Mouse (Mus musculus) limb, embryonic 10.5 days (tissue): ENCODE data around the gene Smarcc2. TPM values are rescaled to one million over a fixed set of nuclear protein-coding genes. Genes with fewer than 3 reads are reported as not detected.

ENCODE experiments used
- DNase-seq: peaks from one replicate; pipeline ENCODE4 v3.0.0-alpha.2; 2017; ENCODE audit warnings: low spot score
- H3K27ac ChIP-seq: fragments of 300-500 bp; sonication (generic); 2 replicates; pipeline ENCODE4 v1.5.1; 2016; ENCODE audit warnings: mild to moderate bottlenecking
- H3K27me3 ChIP-seq: fragments of 300-500 bp; sonication (generic); 2 replicates; pipeline ENCODE4 v1.6.1; 2016; ENCODE audit warnings: low read depth, mild to moderate bottlenecking; ENCODE audit not compliant: poor library complexity, severe bottlenecking
- H3K36me3 ChIP-seq: fragments of 300-500 bp; sonication (generic); 2 replicates; pipeline ENCODE4 v1.6.1; 2016; ENCODE audit warnings: mild to moderate bottlenecking, moderate library complexity
- H3K4me1 ChIP-seq: fragments of 300-500 bp; sonication (generic); 2 replicates; pipeline ENCODE4 v1.6.1; 2016
- H3K4me3 ChIP-seq: fragments of 300-500 bp; sonication (generic); 2 replicates; pipeline ENCODE4 v1.5.1; 2016; ENCODE audit warnings: mild to moderate bottlenecking, moderate library complexity
- H3K9me3 ChIP-seq: fragments of 300-500 bp; sonication (generic); replicated peaks from 2 replicates; pipeline ENCODE4 v1.6.1; 2016; ENCODE audit warnings: mild to moderate bottlenecking
- WGBS: fragments of 180-500 bp; shearing (Covaris S2); methylation state at CpG from one replicate; pipeline ENCODE4 v1.1.7; 2016; 5-methylcytosine and 5-hydroxymethylcytosine counted together
- polyA plus RNA-seq: library from polyadenylated mRNA; unstranded; fragments of >200 nt; fragmentation: Nextera tagmentation; extraction: Ambion mirVana; gene quantifications from 2 replicates; pipeline ENCODE4 v1.2.1, GENCODE M21; 2016

The Smarcc2 gene
- polyA plus RNA-seq, 1 experiment from 2014 or later: 91.3 TPM

GRCm38 (mm10) chr10:128515044-128515443 is 56.0 kb downstream of the Smarcc2 start:
- Histone ChIP-seq H3K27me3 (peaks cover 71% of the 10 kb centered on the region), H3K36me3 (peaks cover 14% of the 10 kb centered on the region; the same call in 1 of the 2 replicates)
- DNase-seq: no peak

GRCm38 (mm10) chr10:128516029-128516428 is 57.0 kb downstream of the Smarcc2 start:
- H3K4me1 ChIP-seq: peaks cover 21% of the 10 kb centered on the region
- peaks cover 12% of the 10 kb centered on the region; the same call in 1 of the 2 replicates for H3K36me3 ChIP-seq
- DNase-seq: no peak
- H3K27me3 ChIP-seq: peaks cover 80% of the 10 kb centered on the region
- 4% methylated on average over 20 of the region's 20 CpGs for WGBS
- H3K27ac ChIP-seq: no peak overlapping the region
- no peaks in the 10 kb centered on the region for H3K9me3 ChIP-seq
- H3K4me3 ChIP-seq: peak overlapping the region; percentile 36

More at GRCm38 (mm10) chr10:128515044-128515443, 56.0 kb downstream of the Smarcc2 start:
- 85% methylated on average over 4 of the region's 4 CpGs for WGBS
- peaks cover 21% of the 10 kb centered on the region for H3K4me1 ChIP-seq
- no peak overlapping the region for H3K27ac ChIP-seq
- no peak overlapping the region for H3K4me3 ChIP-seq
- H3K9me3 ChIP-seq: no peaks in the 10 kb centered on the region

- Histone ChIP-seq H3K36me3 (peaks cover 12% of the 10 kb centered on the region; the same call in 1 of the 2 replicates), H3K27me3 (peaks cover 83% of the 10 kb centered on the region), H3K27ac (no peak overlapping the region), H3K9me3 (no peaks in the 10 kb centered on the region), H3K4me1 (peaks cover 21% of the 10 kb centered on the region), H3K4me3 (no peak overlapping the region)
- no peak for DNase-seq
- WGBS: 16% methylated on average over 6 of the region's 6 CpGs
Observed at GRCm38 (mm10) chr10:128516677-128517076, 57.6 kb downstream of the Smarcc2 start.

- Histone ChIP-seq H3K9me3 (no peaks in the 10 kb centered on the region), H3K36me3 (peaks cover 12% of the 10 kb centered on the region; the same call in 1 of the 2 replicates), H3K4me3 (no peak overlapping the region), H3K27me3 (peaks cover 95% of the 10 kb centered on the region), H3K4me1 (peaks cover 22% of the 10 kb centered on the region), H3K27ac (no peak overlapping the region)
- DNase-seq: no peak
- 78% methylated on average over 7 of the region's 7 CpGs for WGBS
Observed at GRCm38 (mm10) chr10:128518833-128519232, 59.8 kb downstream of the Smarcc2 start.

- H3K36me3 ChIP-seq: peaks cover 9% of the 10 kb centered on the region; the same call in 1 of the 2 replicates
- DNase-seq: no peak
- peaks cover 100% of the 10 kb centered on the region for H3K27me3 ChIP-seq
- no peak overlapping the region for H3K4me3 ChIP-seq
- no peak overlapping the region for H3K27ac ChIP-seq
- peaks cover 38% of the 10 kb centered on the region for H3K4me1 ChIP-seq
- no peaks in the 10 kb centered on the region for H3K9me3 ChIP-seq
- 88% methylated on average over 16 of the region's 16 CpGs for WGBS
Observed at GRCm38 (mm10) chr10:128520591-128520990, 61.5 kb downstream of the Smarcc2 start.

GRCm38 (mm10) chr10:128522351-128522750 is 63.3 kb downstream of the Smarcc2 start:
- Histone ChIP-seq H3K9me3 (no peaks in the 10 kb centered on the region), H3K4me1 (peaks cover 32% of the 10 kb centered on the region), H3K36me3 (0 out of 2 replicates have a peak, but pooled peaks cover 6% of the 10 kb centered on the region), H3K4me3 (no peak overlapping the region), H3K27me3 (peaks cover 94% of the 10 kb centered on the region), H3K27ac (no peak overlapping the region)
- 78% methylated on average over 6 of the region's 6 CpGs for WGBS
- DNase-seq: no peak

- Histone ChIP-seq H3K27me3 (peaks cover 84% of the 10 kb centered on the region), H3K4me3 (peak overlapping the region; percentile 78), H3K9me3 (no peaks in the 10 kb centered on the region), H3K27ac (0 out of 2 replicates have a peak overlapping the region, but pooled peaks have one; percentile 81), H3K36me3 (0 out of 2 replicates have a peak, but pooled peaks cover under 1% of the 10 kb centered on the region), H3K4me1 (peaks cover 32% of the 10 kb centered on the region)
- no peak for DNase-seq
- 4% methylated on average over 11 of the region's 11 CpGs for WGBS
Observed at GRCm38 (mm10) chr10:128524111-128524731, 65.2 kb downstream of the Smarcc2 start.

- H3K4me1 ChIP-seq: peaks cover 27% of the 10 kb centered on the region
- under 1% methylated on average over 58 of the region's 58 CpGs for WGBS
- peak overlapping the region; percentile 81 for H3K27ac ChIP-seq
- H3K4me3 ChIP-seq: peak overlapping the region; percentile 78
- DNase-seq: peak; percentile 74
- peaks cover 76% of the 10 kb centered on the region for H3K27me3 ChIP-seq
- no peaks in the 10 kb centered on the region for H3K36me3 ChIP-seq
- H3K9me3 ChIP-seq: no peaks in the 10 kb centered on the region
Observed at GRCm38 (mm10) chr10:128524732-128525662, 65.9 kb downstream of the Smarcc2 start.

GRCm38 (mm10) chr10:128525671-128526308 is 66.7 kb downstream of the Smarcc2 start, which contains the start of gene Esyt1:
TSS of gene Esyt1 (minus strand) at chr10:128525871.
- Histone ChIP-seq H3K4me3 (peak within 1 kb of the TSS; percentile 78), H3K4me1 (peaks cover 27% of the 10 kb centered on the region), H3K9me3 (no peaks in the 10 kb centered on the region), H3K27ac (peak within 1 kb of the TSS; percentile 81), H3K36me3 (no peaks in the 10 kb centered on the region), H3K27me3 (peaks cover 68% of the 10 kb centered on the region)
- peak; percentile 89 for DNase-seq
- under 1% methylated on average over 37 of the region's 37 CpGs for WGBS

- Histone ChIP-seq H3K4me3 (peak overlapping the region; percentile 78), H3K27me3 (peaks cover 59% of the 10 kb centered on the region), H3K27ac (no peak overlapping the region), H3K4me1 (peaks cover 27% of the 10 kb centered on the region), H3K9me3 (no peaks in the 10 kb centered on the region), H3K36me3 (no peaks in the 10 kb centered on the region)
- DNase-seq: no peak
- WGBS: 32% methylated on average over 28 of the region's 28 CpGs
Observed at GRCm38 (mm10) chr10:128526366-128527356, 67.6 kb downstream of the Smarcc2 start.

- WGBS: 84% methylated on average over 2 of the region's 2 CpGs
- Histone ChIP-seq H3K27me3 (no peaks in the 10 kb centered on the region), H3K4me1 (no peaks in the 10 kb centered on the region; the same call in 1 of the 2 replicates)
Observed at GRCm38 (mm10) chr10:128535206-128535605, 76.2 kb downstream of the Smarcc2 start.

More at GRCm38 (mm10) chr10:128535206-128535605, 76.2 kb downstream of the Smarcc2 start:
- DNase-seq: no peak
- H3K9me3 ChIP-seq: no peaks in the 10 kb centered on the region
- H3K36me3 ChIP-seq: no peaks in the 10 kb centered on the region
- H3K4me3 ChIP-seq: no peak overlapping the region
- H3K27ac ChIP-seq: no peak overlapping the region
